Mouse (Mus musculus) kidney, embryonic 14.5 days (tissue): ENCODE measurements at regions not wholly inside any gene's neighbourhood (a gene's known extent, or its start where the extent isn't known, plus 50 kb on each side); places are given as distances from the start of the nearest gene placed in this dataset.

ENCODE experiments used
- ATAC-seq: fragments of 200-750 bp; cut with Nextera tagmentation; 2 replicates; pipeline ENCODE4 v1.8.0; 2017; ENCODE audit warnings: moderate number of reproducible peaks, mild to moderate bottlenecking, moderate TSS enrichment, moderate library complexity; ENCODE audit not compliant: low FRiP score, low TSS enrichment
- H3K27ac ChIP-seq: fragments of 300-500 bp; sonication (generic); 2 replicates; pipeline ENCODE4 v1.5.1; 2014; ENCODE audit warnings: low read depth, mild to moderate bottlenecking, low read length, moderate library complexity, mixed read lengths
- H3K27me3 ChIP-seq: fragments of 300-500 bp; sonication (generic); 2 replicates; pipeline ENCODE4 v1.6.1; 2014; ENCODE audit warnings: mild to moderate bottlenecking, low read length; ENCODE audit not compliant: control insufficient read depth, insufficient read depth
- H3K36me3 ChIP-seq: fragments of 300-500 bp; sonication (generic); 2 replicates; pipeline ENCODE4 v1.6.1; 2014; ENCODE audit warnings: low read length, mixed read lengths; ENCODE audit not compliant: control insufficient read depth, insufficient read depth
- H3K4me1 ChIP-seq: fragments of 300-500 bp; sonication (generic); 2 replicates; pipeline ENCODE4 v1.6.1; 2014; ENCODE audit warnings: low read length, mixed read lengths; ENCODE audit not compliant: control insufficient read depth, insufficient read depth
- H3K4me2 ChIP-seq: fragments of 300-500 bp; sonication (generic); replicated peaks from 2 replicates; pipeline ENCODE4 v1.6.1; 2014; ENCODE audit warnings: low read depth, mild to moderate bottlenecking, low read length
- H3K4me3 ChIP-seq: fragments of 300-500 bp; sonication (generic); 2 replicates; pipeline ENCODE4 v1.5.1; 2014; ENCODE audit warnings: mild to moderate bottlenecking, low read length
- H3K9ac ChIP-seq: fragments of 300-500 bp; sonication (generic); 2 replicates; pipeline ENCODE4 v1.6.1; 2014; ENCODE audit warnings: low read depth, mild to moderate bottlenecking, low read length, moderate library complexity
- H3K9me3 ChIP-seq: fragments of 300-500 bp; sonication (generic); 2 replicates; pipeline ENCODE4 v1.6.1; 2016; ENCODE audit warnings: low read length; ENCODE audit not compliant: control insufficient read depth
- WGBS: fragments of 180-500 bp; shearing (Covaris S2); extraction: QIAGEN DNeasy Blood & Tissue Kit; methylation state at CpG from one replicate; pipeline ENCODE4 v1.1.7; 2014; 5-methylcytosine and 5-hydroxymethylcytosine counted together

- no peak overlapping the region for H3K4me3 ChIP-seq
- H3K9ac ChIP-seq: no peak overlapping the region
- H3K4me1 ChIP-seq: no peaks in the 10 kb centered on the region
- no peaks in the 10 kb centered on the region for H3K36me3 ChIP-seq
- H3K27me3 ChIP-seq: no peaks in the 10 kb centered on the region
- 94% methylated on average over 1 of the region's 1 CpGs for WGBS
- no peak overlapping the region for H3K4me2 ChIP-seq
- H3K27ac ChIP-seq: no peak overlapping the region
- ATAC-seq: no peak
- no peaks in the 10 kb centered on the region for H3K9me3 ChIP-seq
Observed at GRCm38 (mm10) chr10:9043507-9043906, 157.6 kb upstream of the Sash1 start.

GRCm38 (mm10) chr10:9030486-9030885 lies 144.6 kb upstream of the Sash1 start:
- Histone ChIP-seq H3K4me2 (no peak overlapping the region), H3K4me1 (no peaks in the 10 kb centered on the region), H3K4me3 (no peak overlapping the region), H3K27ac (no peak overlapping the region), H3K9ac (no peak overlapping the region), H3K9me3 (no peaks in the 10 kb centered on the region), H3K27me3 (no peaks in the 10 kb centered on the region), H3K36me3 (no peaks in the 10 kb centered on the region)
- ATAC-seq: no peak
- 87% methylated on average over 6 of the region's 6 CpGs for WGBS

- WGBS: 66% methylated on average over 6 of the region's 6 CpGs
- ATAC-seq: no peak
- H3K27me3 ChIP-seq: no peaks in the 10 kb centered on the region
Observed at GRCm38 (mm10) chr10:9029506-9029905, 143.6 kb upstream of the Sash1 start.

GRCm38 (mm10) chr10:9027070-9027807 lies 141.4 kb upstream of the Sash1 start:
- no peaks in the 10 kb centered on the region for H3K4me1 ChIP-seq
- no peaks in the 10 kb centered on the region for H3K36me3 ChIP-seq
- no peak overlapping the region for H3K4me2 ChIP-seq
- no peak overlapping the region for H3K4me3 ChIP-seq
- no peak overlapping the region for H3K27ac ChIP-seq
- 89% methylated on average over 12 of the region's 12 CpGs for WGBS
- no peak overlapping the region for H3K9ac ChIP-seq
- no peaks in the 10 kb centered on the region for H3K27me3 ChIP-seq
- no peak for ATAC-seq
- H3K9me3 ChIP-seq: no peaks in the 10 kb centered on the region

More at GRCm38 (mm10) chr10:9029506-9029905, 143.6 kb upstream of the Sash1 start:
- Histone ChIP-seq H3K9ac (no peak overlapping the region), H3K36me3 (no peaks in the 10 kb centered on the region), H3K4me1 (no peaks in the 10 kb centered on the region), H3K4me3 (no peak overlapping the region), H3K27ac (no peak overlapping the region), H3K4me2 (no peak overlapping the region), H3K9me3 (no peaks in the 10 kb centered on the region)

- Histone ChIP-seq H3K27ac (no peak overlapping the region), H3K9ac (no peak overlapping the region), H3K4me3 (no peak overlapping the region), H3K27me3 (no peaks in the 10 kb centered on the region), H3K9me3 (no peaks in the 10 kb centered on the region), H3K4me2 (no peak overlapping the region), H3K4me1 (no peaks in the 10 kb centered on the region), H3K36me3 (no peaks in the 10 kb centered on the region)
- ATAC-seq: no peak
- WGBS: 78% methylated on average over 11 of the region's 11 CpGs
Observed at GRCm38 (mm10) chr10:9014810-9015505, 129.1 kb upstream of the Sash1 start.

- H3K4me3 ChIP-seq: no peak overlapping the region
- no peaks in the 10 kb centered on the region for H3K9me3 ChIP-seq
- no peaks in the 10 kb centered on the region for H3K27me3 ChIP-seq
- no peaks in the 10 kb centered on the region for H3K36me3 ChIP-seq
- H3K9ac ChIP-seq: no peak overlapping the region
- ATAC-seq: no peak
- no peaks in the 10 kb centered on the region for H3K4me1 ChIP-seq
- no peak overlapping the region for H3K4me2 ChIP-seq
- H3K27ac ChIP-seq: no peak overlapping the region
- WGBS: 70% methylated on average over 3 of the region's 3 CpGs
Observed at GRCm38 (mm10) chr10:9013549-9013925, 127.7 kb upstream of the Sash1 start.

GRCm38 (mm10) chr10:9012829-9013548 lies 127.1 kb upstream of the Sash1 start:
- H3K4me1 ChIP-seq: no peaks in the 10 kb centered on the region
- 37% methylated on average over 5 of the region's 5 CpGs for WGBS
- no peak overlapping the region for H3K9ac ChIP-seq
- H3K27me3 ChIP-seq: no peaks in the 10 kb centered on the region
- H3K27ac ChIP-seq: no peak overlapping the region
- no peak overlapping the region for H3K4me3 ChIP-seq
- no peaks in the 10 kb centered on the region for H3K9me3 ChIP-seq
- no peak overlapping the region for H3K4me2 ChIP-seq
- ATAC-seq: peak; percentile 68
- no peaks in the 10 kb centered on the region for H3K36me3 ChIP-seq

GRCm38 (mm10) chr10:9011906-9012305 lies 126.0 kb upstream of the Sash1 start:
- WGBS: 79% methylated on average over 2 of the region's 2 CpGs
- no peak for ATAC-seq
- Histone ChIP-seq H3K36me3 (no peaks in the 10 kb centered on the region), H3K9ac (no peak overlapping the region), H3K4me3 (no peak overlapping the region), H3K27ac (no peak overlapping the region), H3K4me1 (no peaks in the 10 kb centered on the region), H3K4me2 (no peak overlapping the region), H3K9me3 (no peaks in the 10 kb centered on the region), H3K27me3 (no peaks in the 10 kb centered on the region)

- no peak for ATAC-seq
- 77% methylated on average over 13 of the region's 13 CpGs for WGBS
- H3K4me3 ChIP-seq: no peak overlapping the region
- H3K9me3 ChIP-seq: no peaks in the 10 kb centered on the region
- no peak overlapping the region for H3K27ac ChIP-seq
- 0 out of 2 replicates have a peak, but pooled peaks cover 4% of the 10 kb centered on the region for H3K4me1 ChIP-seq
- no peak overlapping the region for H3K4me2 ChIP-seq
- H3K36me3 ChIP-seq: no peaks in the 10 kb centered on the region
- no peaks in the 10 kb centered on the region for H3K27me3 ChIP-seq
- H3K9ac ChIP-seq: no peak overlapping the region
Observed at GRCm38 (mm10) chr10:9010191-9010590, 124.3 kb upstream of the Sash1 start.
